Mouse (Mus musculus): ENCODE measurements around the gene Lama2. TPM values are rescaled to one million over a fixed set of nuclear protein-coding genes. Genes with fewer than 3 reads are reported as not detected.

The Lama2 gene
- total and polyA plus RNA-seq, 2 experiments from 2014 or later, result 2.6 to 9.2 TPM

GRCm38 (mm10) chr10:27344278-27344677 is 275.3 kb downstream of the Lama2 start:
- TF ChIP-seq CTCF (IDR thresholded peaks at IDR 0.05), result no peak
- ATAC-seq (ENCODE audit: low FRiP score) (no peak), DNase-seq (ENCODE audit: low spot score) (no peak)

DNA sequence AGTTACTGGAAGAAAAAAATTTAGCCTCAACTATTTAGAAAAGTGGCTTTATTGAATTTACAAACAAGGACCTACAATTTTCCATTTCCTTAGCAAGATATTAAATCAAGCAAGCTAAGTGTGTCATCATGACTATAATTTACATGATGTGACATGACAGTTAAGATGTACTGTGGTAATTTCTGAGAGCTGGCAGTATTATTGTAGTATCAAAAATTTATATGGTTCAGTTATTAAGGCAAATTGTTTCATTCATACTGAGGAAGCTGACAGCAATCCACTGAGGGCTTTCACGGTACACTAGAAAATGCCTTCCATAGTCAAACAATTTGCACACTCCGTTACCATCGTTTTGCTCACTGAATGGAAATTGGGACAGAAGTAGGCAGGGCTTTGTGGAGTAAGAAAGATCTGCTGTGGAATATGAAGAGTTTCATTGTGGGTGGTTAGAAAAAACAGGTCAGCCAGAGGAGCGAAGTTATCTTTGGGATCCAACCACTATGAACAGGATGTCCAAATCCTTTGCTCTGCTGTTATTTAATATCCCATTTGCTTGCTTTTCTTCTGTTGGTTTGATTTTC is 297.1 kb downstream of the Lama2 start:
- no peaks in the 10 kb centered on the region for H3K9me3 ChIP-seq (ENCODE audit: low read length)
- no peaks in the 10 kb centered on the region for H3K36me3 ChIP-seq (ENCODE audit: insufficient read depth, low read length)
- no peaks in the 10 kb centered on the region for H3K27me3 ChIP-seq (ENCODE audit: insufficient read depth, low read length)
- TF ChIP-seq CTCF (IDR thresholded peaks at IDR 0.05), result no peak
- H3K4me1 ChIP-seq (ENCODE audit: insufficient read depth, low read length), result no peaks in the 10 kb centered on the region
- no peak overlapping the region for H3K4me2 ChIP-seq (ENCODE audit: low read depth, low read length, poor library complexity, severe bottlenecking)
- no peak overlapping the region for H3K9ac ChIP-seq (replicated peaks; ENCODE audit: low read length, poor library complexity, severe bottlenecking)
- H3K27ac ChIP-seq (ENCODE audit: low read depth, low read length), result no peak overlapping the region
- ATAC-seq (ENCODE audit: low FRiP score) (no peak), DNase-seq (ENCODE audit: low spot score) (peak; percentile 30)
- WGBS, result 31% methylated on average over 4 of the region's 4 CpGs
- no peak overlapping the region for H3K4me3 ChIP-seq (ENCODE audit: low read depth, low read length)

More at GRCm38 (mm10) chr10:27344278-27344677, 275.3 kb downstream of the Lama2 start:
- Histone ChIP-seq H3K4me1 (ENCODE audit: insufficient read depth, low read length) (no peaks in the 10 kb centered on the region), H3K9me3 (ENCODE audit: low read length) (no peaks in the 10 kb centered on the region), H3K27ac (ENCODE audit: low read depth, low read length) (no peak overlapping the region), H3K27me3 (ENCODE audit: insufficient read depth, low read length) (no peaks in the 10 kb centered on the region), H3K4me3 (ENCODE audit: low read depth, low read length) (no peak overlapping the region), H3K4me2 (ENCODE audit: low read depth, low read length, poor library complexity, severe bottlenecking) (no peak overlapping the region), H3K9ac (replicated peaks; ENCODE audit: low read length, poor library complexity, severe bottlenecking) (no peak overlapping the region), H3K36me3 (ENCODE audit: insufficient read depth, low read length) (no peaks in the 10 kb centered on the region)
- 29% methylated on average over 7 of the region's 7 CpGs for whole genome bisulfite sequencing

GRCm38 (mm10) chr10:27307444-27307843 is 312.1 kb downstream of the Lama2 start:
- Histone ChIP-seq H3K27me3 (ENCODE audit: insufficient read depth, low read length) (no peaks in the 10 kb centered on the region), H3K9me3 (ENCODE audit: low read length) (no peaks in the 10 kb centered on the region), H3K36me3 (ENCODE audit: insufficient read depth, low read length) (no peaks in the 10 kb centered on the region), H3K27ac (ENCODE audit: low read depth, low read length) (no peak overlapping the region), H3K9ac (replicated peaks; ENCODE audit: low read length, poor library complexity, severe bottlenecking) (no peak overlapping the region), H3K4me1 (ENCODE audit: insufficient read depth, low read length) (no peaks in the 10 kb centered on the region), H3K4me2 (ENCODE audit: low read depth, low read length, poor library complexity, severe bottlenecking) (no peak overlapping the region), H3K4me3 (ENCODE audit: low read depth, low read length) (no peak overlapping the region)
- no peak for TF ChIP-seq CTCF (IDR thresholded peaks at IDR 0.05)
- ATAC-seq (ENCODE audit: low FRiP score) (no peak), DNase-seq (ENCODE audit: low spot score) (no peak)
- 78% methylated on average over 8 of the region's 8 CpGs for WGBS

GRCm38 (mm10) chr10:27305301-27305700 is 314.3 kb downstream of the Lama2 start:
- 50% methylated on average over 3 of the region's 3 CpGs for WGBS
- Histone ChIP-seq H3K27me3 (ENCODE audit: insufficient read depth, low read length) (no peaks in the 10 kb centered on the region), H3K27ac (ENCODE audit: low read depth, low read length) (no peak overlapping the region), H3K4me3 (ENCODE audit: low read depth, low read length) (no peak overlapping the region), H3K9me3 (ENCODE audit: low read length) (no peaks in the 10 kb centered on the region), H3K4me2 (ENCODE audit: low read depth, low read length, poor library complexity, severe bottlenecking) (no peak overlapping the region), H3K36me3 (ENCODE audit: insufficient read depth, low read length) (no peaks in the 10 kb centered on the region), H3K4me1 (ENCODE audit: insufficient read depth, low read length) (no peaks in the 10 kb centered on the region), H3K9ac (replicated peaks; ENCODE audit: low read length, poor library complexity, severe bottlenecking) (no peak overlapping the region)
- no peak for TF ChIP-seq CTCF (IDR thresholded peaks at IDR 0.05)
- DNase-seq (ENCODE audit: low spot score) (no peak), ATAC-seq (ENCODE audit: low FRiP score) (no peak)

GRCm38 (mm10) chr10:27285098-27285860 is 334.3 kb downstream of the Lama2 start:
- TF ChIP-seq CTCF (IDR thresholded peaks at IDR 0.05), result no peak
- 45% methylated on average over 10 of the region's 10 CpGs for WGBS
- no peak for DNase-seq (ENCODE audit: low spot score)

DNA sequence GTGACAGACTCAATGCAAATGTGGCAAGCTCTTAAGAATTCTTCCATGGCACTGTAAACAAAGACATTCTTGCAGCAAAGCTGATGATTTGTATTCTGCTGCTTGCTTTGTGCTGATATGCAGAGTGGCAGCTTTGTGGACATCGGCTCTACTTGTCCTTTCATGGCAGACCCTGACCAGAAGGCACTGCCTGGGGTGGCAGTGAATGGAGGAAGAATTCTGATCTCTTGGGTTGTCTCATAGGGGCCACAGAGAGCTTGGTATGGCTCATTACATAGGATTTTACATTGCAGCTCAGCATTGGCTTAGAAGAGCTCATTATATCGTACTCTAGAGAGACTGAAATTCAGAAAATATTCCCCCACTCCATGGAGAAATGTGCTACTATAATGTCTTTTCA is 352.1 kb downstream of the Lama2 start:
- H3K4me3 ChIP-seq (ENCODE audit: low read depth, low read length), result no peak overlapping the region
- 32% methylated on average over 2 of the region's 2 CpGs for WGBS
- no peak for TF ChIP-seq CTCF (IDR thresholded peaks at IDR 0.05)
- no peaks in the 10 kb centered on the region for H3K36me3 ChIP-seq (ENCODE audit: insufficient read depth, low read length)
- no peak overlapping the region for H3K27ac ChIP-seq (ENCODE audit: low read depth, low read length)
- ATAC-seq (ENCODE audit: low FRiP score) (no peak), DNase-seq (ENCODE audit: low spot score) (no peak)
- H3K4me2 ChIP-seq (ENCODE audit: low read depth, low read length, poor library complexity, severe bottlenecking), result no peak overlapping the region
- H3K4me1 ChIP-seq (ENCODE audit: insufficient read depth, low read length), result no peaks in the 10 kb centered on the region
- no peaks in the 10 kb centered on the region for H3K9me3 ChIP-seq (ENCODE audit: low read length)
- H3K27me3 ChIP-seq (ENCODE audit: insufficient read depth, low read length), result no peaks in the 10 kb centered on the region
- H3K9ac ChIP-seq (replicated peaks; ENCODE audit: low read length, poor library complexity, severe bottlenecking), result no peak overlapping the region

More at GRCm38 (mm10) chr10:27285098-27285860, 334.3 kb downstream of the Lama2 start:
- no peak overlapping the region for H3K4me3 ChIP-seq (ENCODE audit: low read depth, low read length)
- H3K27me3 ChIP-seq (ENCODE audit: insufficient read depth, low read length), result no peaks in the 10 kb centered on the region
- no peak overlapping the region for H3K4me2 ChIP-seq (ENCODE audit: low read depth, low read length, poor library complexity, severe bottlenecking)
- H3K36me3 ChIP-seq (ENCODE audit: insufficient read depth, low read length), result no peaks in the 10 kb centered on the region
- H3K9me3 ChIP-seq (ENCODE audit: low read length), result no peaks in the 10 kb centered on the region
- no peaks in the 10 kb centered on the region for H3K4me1 ChIP-seq (ENCODE audit: insufficient read depth, low read length)
- ATAC-seq (ENCODE audit: low FRiP score), result no peak
- no peak overlapping the region for H3K9ac ChIP-seq (replicated peaks; ENCODE audit: low read length, poor library complexity, severe bottlenecking)
- H3K27ac ChIP-seq (ENCODE audit: low read depth, low read length), result no peak overlapping the region
